Comparison of ENCODE assay signal across 24 mouse cellular contexts in the genomic region with DNA sequence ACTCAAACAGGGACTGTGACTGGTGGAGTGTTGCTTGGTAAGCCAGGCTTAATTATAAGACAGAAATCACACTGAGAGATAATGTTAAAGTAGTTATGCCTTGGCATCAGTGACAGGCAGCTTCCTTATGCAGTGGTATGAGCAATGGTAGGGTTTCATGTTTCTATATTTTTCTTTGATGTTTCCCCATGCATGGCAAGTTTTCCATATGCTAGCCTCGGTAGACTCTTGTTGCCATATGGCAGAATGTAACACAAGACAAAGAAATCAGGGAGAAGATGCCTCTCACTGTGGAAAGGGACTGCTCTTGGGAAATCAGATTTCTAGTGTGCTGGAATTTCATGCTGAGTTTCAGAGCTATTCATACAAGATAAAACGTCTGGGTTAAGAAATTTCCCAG.
DNase-seq lines count a peak whose midpoint lies in the region; ATAC-seq and TF ChIP-seq lines count a peak whose summit lies in the region.
"Had no signal": no experiment of that assay in that cellular context is flagged by ENCODE, and none has a peak within 500 bp of the region (broad histone marks: within the 10 kb centered on the region; RNA-seq: fewer than 3 reads in every experiment).

No protein-coding gene starts in this region.

- DNase-seq in embryonic facial prominence, embryonic 14.5 days (ENCODE audit: low spot score): peak; percentile 6
- no peak for DNase-seq in embryonic facial prominence, embryonic 10.5 days (ENCODE audit: low spot score)
- DNase-seq in hindbrain, embryonic 14.5 days (ENCODE audit: low spot score): no peak
- no peak for DNase-seq in hindbrain, embryonic 11.5 days (ENCODE audit: low spot score)
- DNase-seq in midbrain, postnatal 0 days (ENCODE audit: low spot score): peak; percentile 8
- no peak for DNase-seq in midbrain, embryonic 14.5 days
- DNase-seq in telencephalon, adult 2 months (ENCODE audit: low read depth, low spot score): peak; percentile 50
- no peak for DNase-seq in heart, postnatal 14 days
- DNase-seq: adrenal gland, adult 8-10 months; cerebellum, adult 11 months; cerebellum, postnatal 10 days; gastrocnemius, postnatal 14 days; heart, adult 18-20 months; heart, postnatal 4 days; kidney, adult 8-10 months; kidney, postnatal 14 days; thymus, postnatal 14 days had no signal

- no peaks in the 10 kb centered on the region for H3K9me3 ChIP-seq in embryonic facial prominence, embryonic 14.5 days (ENCODE audit: control insufficient read depth, low read length)
- no peaks in the 10 kb centered on the region for H3K9me3 ChIP-seq in embryonic facial prominence, embryonic 10.5 days
- H3K9me3 ChIP-seq in hindbrain, embryonic 14.5 days (ENCODE audit: control insufficient read depth, low read length): no peaks in the 10 kb centered on the region
- no peaks in the 10 kb centered on the region for H3K9me3 ChIP-seq in hindbrain, embryonic 11.5 days (ENCODE audit: control insufficient read depth, low read length)
- H3K9me3 ChIP-seq in midbrain, postnatal 0 days (ENCODE audit: low read length): no peaks in the 10 kb centered on the region
- H3K9me3 ChIP-seq in midbrain, embryonic 14.5 days (ENCODE audit: control insufficient read depth, low read length): no peaks in the 10 kb centered on the region
- H3K9me3 ChIP-seq: embryonic facial prominence, embryonic 13.5 days; neural tube, embryonic 13.5 days had no signal

- H3K4me2 ChIP-seq in embryonic facial prominence, embryonic 14.5 days (ENCODE audit: low read depth, low read length): no peak overlapping the region
- H3K4me2 ChIP-seq in hindbrain, embryonic 14.5 days (replicated peaks): no peak overlapping the region
- H3K4me2 ChIP-seq in hindbrain, embryonic 11.5 days (replicated peaks; ENCODE audit: low read depth, low read length): no peak overlapping the region
- no peak overlapping the region for H3K4me2 ChIP-seq in midbrain, postnatal 0 days (ENCODE audit: low read depth, low read length, poor library complexity, severe bottlenecking)
- no peak overlapping the region for H3K4me2 ChIP-seq in midbrain, embryonic 14.5 days (ENCODE audit: low read length)
- H3K4me2 ChIP-seq: embryonic facial prominence, embryonic 13.5 days; midbrain, embryonic 11.5 days; neural tube, embryonic 13.5 days had no signal

- H3K4me3 ChIP-seq in embryonic facial prominence, embryonic 14.5 days (ENCODE audit: low read depth, low read length): no peak overlapping the region
- no peak overlapping the region for H3K4me3 ChIP-seq in embryonic facial prominence, embryonic 10.5 days
- no peak overlapping the region for H3K4me3 ChIP-seq in hindbrain, embryonic 14.5 days (replicated peaks; ENCODE audit: low read length)
- no peak overlapping the region for H3K4me3 ChIP-seq in hindbrain, embryonic 11.5 days (ENCODE audit: low read depth, low read length)
- no peak overlapping the region for H3K4me3 ChIP-seq in midbrain, postnatal 0 days (ENCODE audit: low read depth, low read length)
- no peak overlapping the region for H3K4me3 ChIP-seq in midbrain, embryonic 14.5 days (replicated peaks; ENCODE audit: low read depth, low read length)
- H3K4me3 ChIP-seq: embryonic facial prominence, embryonic 13.5 days; neural tube, embryonic 13.5 days had no signal

- no peaks in the 10 kb centered on the region for H3K27me3 ChIP-seq in embryonic facial prominence, embryonic 14.5 days (replicated peaks; ENCODE audit: control insufficient read depth, insufficient read depth, low read length)
- H3K27me3 ChIP-seq in embryonic facial prominence, embryonic 10.5 days (replicated peaks; ENCODE audit: low read depth, poor library complexity, severe bottlenecking): no peaks in the 10 kb centered on the region
- no peaks in the 10 kb centered on the region for H3K27me3 ChIP-seq in hindbrain, embryonic 14.5 days (ENCODE audit: control insufficient read depth, insufficient read depth, low read length)
- H3K27me3 ChIP-seq in hindbrain, embryonic 11.5 days (ENCODE audit: control insufficient read depth, insufficient read depth, low read length): no peaks in the 10 kb centered on the region
- no peaks in the 10 kb centered on the region for H3K27me3 ChIP-seq in midbrain, postnatal 0 days (ENCODE audit: insufficient read depth, low read length)
- no peaks in the 10 kb centered on the region for H3K27me3 ChIP-seq in midbrain, embryonic 14.5 days (ENCODE audit: control insufficient read depth, insufficient read depth, low read length)
- H3K27me3 ChIP-seq: embryonic facial prominence, embryonic 13.5 days; neural tube, embryonic 13.5 days had no signal

- no peaks in the 10 kb centered on the region for H3K4me1 ChIP-seq in embryonic facial prominence, embryonic 14.5 days (ENCODE audit: control insufficient read depth, insufficient read depth, low read length)
- H3K4me1 ChIP-seq in embryonic facial prominence, embryonic 10.5 days: no peaks in the 10 kb centered on the region
- no peaks in the 10 kb centered on the region for H3K4me1 ChIP-seq in hindbrain, embryonic 14.5 days (replicated peaks; ENCODE audit: control insufficient read depth, insufficient read depth, low read length)
- no peaks in the 10 kb centered on the region for H3K4me1 ChIP-seq in hindbrain, embryonic 11.5 days (replicated peaks; ENCODE audit: control insufficient read depth, insufficient read depth, low read length)
- H3K4me1 ChIP-seq in midbrain, postnatal 0 days (ENCODE audit: insufficient read depth, low read length): no peaks in the 10 kb centered on the region
- no peaks in the 10 kb centered on the region for H3K4me1 ChIP-seq in midbrain, embryonic 14.5 days (ENCODE audit: control insufficient read depth, insufficient read depth, low read length)
- H3K4me1 ChIP-seq: embryonic facial prominence, embryonic 13.5 days; neural tube, embryonic 13.5 days had no signal

- intact Hi-C loops in heart, postnatal 14 days (cut with DNase I): no loop called here

- TF ChIP-seq CTCF in midbrain, postnatal 0 days (IDR thresholded peaks at IDR 0.05): no peak

- no peaks in the 10 kb centered on the region for H3K36me3 ChIP-seq in embryonic facial prominence, embryonic 14.5 days (ENCODE audit: control insufficient read depth, insufficient read depth, low read length)
- H3K36me3 ChIP-seq in embryonic facial prominence, embryonic 10.5 days (replicated peaks): no peaks in the 10 kb centered on the region
- no peaks in the 10 kb centered on the region for H3K36me3 ChIP-seq in hindbrain, embryonic 14.5 days (replicated peaks; ENCODE audit: control insufficient read depth, insufficient read depth)
- H3K36me3 ChIP-seq in hindbrain, embryonic 11.5 days (ENCODE audit: control insufficient read depth, insufficient read depth, low read length): no peaks in the 10 kb centered on the region
- no peaks in the 10 kb centered on the region for H3K36me3 ChIP-seq in midbrain, postnatal 0 days (ENCODE audit: insufficient read depth, low read length)
- no peaks in the 10 kb centered on the region for H3K36me3 ChIP-seq in midbrain, embryonic 14.5 days (ENCODE audit: control insufficient read depth, insufficient read depth, low read length)
- H3K36me3 ChIP-seq: embryonic facial prominence, embryonic 13.5 days; neural tube, embryonic 13.5 days had no signal

- ATAC-seq in embryonic facial prominence, embryonic 14.5 days (ENCODE audit: low read depth): peak; percentile 30; the same call in 1 of the 2 replicates
- peak; percentile 31; the same call in 1 of the 2 replicates for ATAC-seq in hindbrain, embryonic 14.5 days (ENCODE audit: low FRiP score)
- no peak for ATAC-seq in hindbrain, embryonic 11.5 days (ENCODE audit: low FRiP score)
- ATAC-seq in midbrain, postnatal 0 days (ENCODE audit: low FRiP score): no peak
- no peak for ATAC-seq in midbrain, embryonic 14.5 days (ENCODE audit: low FRiP score, low TSS enrichment)
- ATAC-seq: Patski had no signal

- H3K27ac ChIP-seq in embryonic facial prominence, embryonic 14.5 days (replicated peaks; ENCODE audit: low read depth, low read length): no peak overlapping the region
- no peak overlapping the region for H3K27ac ChIP-seq in embryonic facial prominence, embryonic 10.5 days (replicated peaks)
- no peak overlapping the region for H3K27ac ChIP-seq in hindbrain, embryonic 14.5 days
- H3K27ac ChIP-seq in hindbrain, embryonic 11.5 days (ENCODE audit: low read depth, low read length): no peak overlapping the region
- no peak overlapping the region for H3K27ac ChIP-seq in midbrain, postnatal 0 days (ENCODE audit: low read depth, low read length)
- H3K27ac ChIP-seq in midbrain, embryonic 14.5 days (replicated peaks; ENCODE audit: low read depth, low read length): no peak overlapping the region
- H3K27ac ChIP-seq: embryonic facial prominence, embryonic 13.5 days; liver, embryonic 14.5 days; macrophage; neural tube, embryonic 13.5 days; stomach, postnatal 0 days had no signal

- H3K9ac ChIP-seq in embryonic facial prominence, embryonic 14.5 days (ENCODE audit: low read depth, low read length): no peak overlapping the region
- H3K9ac ChIP-seq in hindbrain, embryonic 14.5 days: no peak overlapping the region
- no peak overlapping the region for H3K9ac ChIP-seq in hindbrain, embryonic 11.5 days (ENCODE audit: low read depth, low read length)
- H3K9ac ChIP-seq in midbrain, postnatal 0 days (replicated peaks; ENCODE audit: low read length, poor library complexity, severe bottlenecking): no peak overlapping the region
- H3K9ac ChIP-seq in midbrain, embryonic 14.5 days (replicated peaks; ENCODE audit: low read length): no peak overlapping the region
- H3K9ac ChIP-seq: embryonic facial prominence, embryonic 13.5 days; liver, embryonic 14.5 days; neural tube, embryonic 13.5 days had no signal

- 27% methylated on average over 2 of the region's 2 CpGs for WGBS in embryonic facial prominence, embryonic 14.5 days
- WGBS in embryonic facial prominence, embryonic 10.5 days: 50% methylated on average over 2 of the region's 2 CpGs
- WGBS in hindbrain, embryonic 14.5 days: 45% methylated on average over 2 of the region's 2 CpGs
- 41% methylated on average over 2 of the region's 2 CpGs for WGBS in hindbrain, embryonic 11.5 days
- 32% methylated on average over 2 of the region's 2 CpGs for WGBS in midbrain, postnatal 0 days
- 39% methylated on average over 2 of the region's 2 CpGs for WGBS in midbrain, embryonic 14.5 days

Comparison
In these comparisons a context has a peak if more than half of its experiments do, and no peak if none do; other contexts are left out.
1. ATAC-seq: peak in embryonic facial prominence, embryonic 14.5 days (single experiment) and hindbrain, embryonic 14.5 days (single experiment); none in hindbrain, embryonic 11.5 days (single experiment), midbrain, postnatal 0 days (single experiment) and midbrain, embryonic 14.5 days (single experiment).
2. DNase-seq: peak in embryonic facial prominence, embryonic 14.5 days (single experiment), midbrain, postnatal 0 days (single experiment) and telencephalon, adult 2 months (single experiment); none in embryonic facial prominence, embryonic 10.5 days (single experiment), hindbrain, embryonic 14.5 days (single experiment), hindbrain, embryonic 11.5 days (single experiment), midbrain, embryonic 14.5 days (single experiment) and heart, postnatal 14 days (0 of 2).